Mouse (Mus musculus) layer of hippocampus, adult 11-12 months (tissue): Measurements from ENCODE around the gene Vwa8.

ENCODE experiments used
- DNase-seq: peaks from one replicate; pipeline ENCODE4 v3.0.0; 2022; ENCODE audit warnings: low spot score

The Vwa8 gene

DNA sequence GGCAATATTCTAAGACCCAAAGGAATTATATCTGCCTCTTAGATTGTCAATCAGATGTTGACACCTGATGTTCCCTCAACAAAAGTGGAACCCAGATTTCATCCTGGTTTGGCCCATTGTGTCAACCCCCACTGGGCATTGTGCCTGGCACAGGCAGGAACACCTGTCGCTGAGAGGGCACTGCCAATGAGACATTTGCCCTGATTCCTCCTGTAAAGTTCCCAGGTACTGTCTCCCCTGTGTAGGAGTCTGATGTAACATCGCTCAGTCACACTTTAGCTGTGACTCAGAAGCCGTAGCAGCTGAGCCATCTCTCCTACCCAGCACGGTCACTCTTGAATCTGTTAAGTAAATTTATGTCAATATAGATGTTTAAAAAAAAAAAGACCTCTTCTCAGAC, 382.8 kb downstream of the Vwa8 start:
- DNase-seq, result no peak

GRCm38 (mm10) chr14:79233697-79234096, 384.8 kb downstream of the Vwa8 start:
- no peak for DNase-seq

DNA sequence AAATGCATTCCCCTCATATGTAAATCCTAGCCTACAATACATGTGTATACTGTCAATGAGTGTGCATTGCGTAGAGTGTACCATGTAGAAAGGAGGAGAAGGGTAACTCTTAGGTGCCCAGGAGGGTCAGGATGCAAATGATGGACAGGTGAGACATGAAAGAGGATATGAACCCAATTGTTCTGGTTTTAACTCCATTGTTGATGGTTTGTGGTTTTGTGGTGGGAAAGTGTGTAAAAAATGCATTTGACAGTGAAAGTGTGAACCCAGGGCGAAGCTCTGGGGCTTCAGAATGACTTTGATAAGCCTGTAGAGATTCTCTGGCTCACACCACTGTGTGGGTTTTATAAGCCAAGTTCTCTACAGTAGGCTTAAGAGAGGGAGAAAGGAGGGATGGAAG, 385.7 kb downstream of the Vwa8 start:
- DNase-seq, result no peak

DNA sequence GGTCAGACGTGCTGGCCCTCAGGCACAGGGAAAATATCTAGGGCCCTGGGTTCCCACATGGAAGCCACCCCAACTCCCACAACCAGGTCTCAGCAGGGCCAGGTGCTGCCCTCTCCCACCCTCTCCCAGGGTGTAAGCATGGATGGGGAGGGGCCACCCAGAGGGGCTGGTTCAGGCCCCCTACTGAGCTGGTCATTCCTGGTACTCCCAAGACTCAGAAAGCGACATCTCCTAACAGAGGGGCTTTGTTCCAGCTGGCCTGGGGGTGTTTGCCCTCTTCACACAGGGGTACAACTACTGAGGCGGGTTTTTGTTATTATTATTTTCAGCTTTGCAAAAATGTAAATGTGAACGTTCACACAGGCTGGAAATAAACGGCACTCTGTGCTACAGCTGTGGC, 386.3 kb downstream of the Vwa8 start:
- DNase-seq, result no peak

- no peak for DNase-seq
Measured at GRCm38 (mm10) chr14:79236261-79236660, 387.4 kb downstream of the Vwa8 start.

DNA sequence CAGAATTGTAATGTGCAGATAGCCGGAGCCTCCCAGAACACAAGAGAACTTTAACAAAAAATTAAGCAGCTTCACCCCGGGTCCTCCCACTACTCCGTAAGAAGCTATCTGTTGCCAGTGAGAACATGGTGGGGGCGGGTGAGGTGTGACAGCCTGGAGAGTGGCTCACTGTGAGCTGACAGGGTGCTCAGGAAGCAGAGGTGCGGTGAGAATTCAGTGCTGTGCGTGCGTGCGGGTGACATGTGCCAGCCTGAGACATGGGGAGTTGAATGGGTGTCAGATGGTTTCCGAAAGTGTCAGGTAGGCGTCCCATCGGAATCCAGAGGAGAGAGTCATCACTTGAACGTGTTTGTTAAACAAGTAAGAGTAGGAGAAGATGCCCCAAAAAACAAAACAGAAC, 390.6 kb downstream of the Vwa8 start:
- DNase-seq, result no peak

- no peak for DNase-seq
Measured at GRCm38 (mm10) chr14:79241057-79241570, 392.3 kb downstream of the Vwa8 start.

- no peak for DNase-seq
Measured at GRCm38 (mm10) chr14:79241656-79242385, 393.0 kb downstream of the Vwa8 start.

DNA sequence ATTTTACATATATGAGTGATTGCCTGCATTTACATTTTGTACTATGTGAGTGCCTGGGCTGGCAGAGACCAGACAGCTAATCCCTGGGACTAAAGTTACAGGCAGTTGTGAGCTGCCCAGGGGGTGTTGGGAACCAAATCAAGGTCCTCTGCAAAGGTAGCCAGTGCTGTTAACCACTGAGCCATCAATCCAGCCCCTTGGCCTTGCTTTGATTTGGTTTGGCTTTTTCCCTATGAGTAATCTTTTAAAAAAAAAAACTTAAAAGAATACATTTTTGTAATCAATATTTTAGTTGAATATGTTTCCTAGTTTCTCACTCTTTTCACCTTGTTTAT, 393.5 kb downstream of the Vwa8 start:
- DNase-seq, result no peak

DNA sequence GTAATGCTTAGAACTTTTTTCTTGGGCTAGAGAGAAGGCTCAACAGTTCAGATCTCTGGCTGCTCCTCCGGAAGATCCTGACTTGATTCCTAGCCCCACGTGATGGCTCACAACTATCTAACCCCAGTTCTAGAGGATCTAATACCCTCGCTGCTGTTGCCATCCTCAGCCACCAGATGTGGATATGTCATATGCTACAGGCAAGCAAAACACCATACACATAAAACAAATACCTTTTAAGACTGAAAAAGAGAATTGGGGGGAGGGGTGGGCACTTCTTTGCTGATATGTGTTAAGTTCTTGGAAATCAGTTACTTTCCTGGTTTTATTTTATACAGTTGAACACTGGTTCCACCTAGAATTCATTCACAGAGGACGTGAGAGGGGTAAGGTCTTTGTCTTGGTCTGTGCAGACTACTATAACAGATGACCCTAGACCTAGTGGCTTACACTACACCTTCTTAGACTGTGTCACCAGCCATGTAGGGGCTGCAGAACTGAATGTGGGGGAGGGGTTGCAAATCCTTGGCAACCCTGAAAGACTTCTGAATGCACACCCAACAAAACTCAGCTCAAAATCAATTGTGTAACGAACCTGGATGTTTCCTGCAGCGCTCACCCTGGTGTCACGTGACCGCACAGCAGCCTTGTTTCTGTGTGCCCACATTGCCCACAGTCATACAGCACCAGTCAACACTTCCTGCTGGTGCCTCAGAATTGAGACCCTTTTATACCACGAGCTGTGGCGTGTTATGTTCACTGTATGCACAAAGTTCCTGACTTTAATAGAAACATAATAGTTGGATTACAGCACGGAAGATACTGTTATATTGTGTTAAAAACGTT, 394.4 kb downstream of the Vwa8 start:
- no peak for DNase-seq

- no peak for DNase-seq
Measured at GRCm38 (mm10) chr14:79244571-79244970, 395.7 kb downstream of the Vwa8 start.

- no peak for DNase-seq
Measured at GRCm38 (mm10) chr14:79251727-79252285, 403.0 kb downstream of the Vwa8 start.
